Mouse (Mus musculus) megakaryocyte, embryonic 14.5 days (primary cell): Measurements from ENCODE around the gene C1qtnf5.

Experiments
- FLI1 ChIP-seq: IDR thresholded peaks from 2 replicates; pipeline ENCODE4 v1.6.1; 2012; ENCODE audit warnings: low read length, inconsistent platforms, mixed read lengths
- GATA1 ChIP-seq: IDR thresholded peaks from 3 replicates; pipeline ENCODE4 v1.6.1; 2012; ENCODE audit warnings: mixed read lengths, low read length, inconsistent platforms, borderline replicate concordance

GRCm38 (mm10) chr9:44070844-44071231 is 36.2 kb upstream of the C1qtnf5 start:
- TF ChIP-seq GATA1 (no peak), FLI1 (no peak)
